In genomic region chr13:119644769-119645168, GRCm38 (mm10) we compare ENCODE assay signal across 32 mouse cellular contexts. TPM values are rescaled to one million over a fixed set of nuclear protein-coding genes. Genes with fewer than 3 reads are reported as not detected.
"Had no signal": no experiment of that assay in that cellular context is flagged by ENCODE, and none has a peak within 500 bp of the region (broad histone marks: within the 10 kb centered on the region; RNA-seq: fewer than 3 reads in every experiment).

No protein-coding gene starts in this region.

- H3K4me3 ChIP-seq: heart, embryonic 13.5 days; heart, embryonic 15.5 days; hindbrain, embryonic 10.5 days; hindbrain, embryonic 12.5 days; hindbrain, embryonic 13.5 days; hindbrain, embryonic 15.5 days; intestine, embryonic 15.5 days; kidney, embryonic 15.5 days; layer of hippocampus, adult 2 months; left cerebral cortex, adult 2 months had no signal

- DNase-seq: heart, postnatal 10 days; heart, postnatal 14 days; heart, postnatal 36 days; heart, postnatal 4 days; kidney, adult 11 months; kidney, adult 18-20 months; kidney, adult 2 months; kidney, adult 8-10 months; kidney, adult 9 months; kidney, postnatal 10 days; kidney, postnatal 14 days; kidney, postnatal 4 days; layer of hippocampus, adult 9-11 months; layer of hippocampus, postnatal 36 days had no signal

- H3K27ac ChIP-seq: heart, embryonic 13.5 days; heart, embryonic 15.5 days; hindbrain, embryonic 10.5 days; hindbrain, embryonic 12.5 days; hindbrain, embryonic 13.5 days; hindbrain, embryonic 14.5 days; hindbrain, embryonic 15.5 days; hindbrain, postnatal 0 days; intestine, embryonic 15.5 days; kidney, embryonic 15.5 days; kidney, postnatal 0 days; layer of hippocampus, adult 2 months; left cerebral cortex, adult 2 months had no signal

- H3K4me1 ChIP-seq: heart, embryonic 13.5 days; heart, embryonic 15.5 days; hindbrain, embryonic 10.5 days; hindbrain, embryonic 12.5 days; hindbrain, embryonic 15.5 days; intestine, embryonic 15.5 days had no signal

RNA-seq across cellular contexts. Expression of gene Ccl28, which starts 21.1 kb away (rescaled TPM):
- total RNA-seq: heart, postnatal 14 days; heart, postnatal 36 days had no signal
- polyA plus RNA-seq: heart, embryonic 13.5 days; heart, embryonic 14.5 days; heart, embryonic 15.5 days; heart, embryonic 16.5 days; hindbrain, embryonic 11.5 days; intestine, embryonic 14.5 days; kidney, embryonic 14.5 days had no signal
